Mouse (Mus musculus): ENCODE measurements around the gene Epb41l5. TPM values are rescaled to one million over a fixed set of nuclear protein-coding genes. Genes with fewer than 3 reads are reported as not detected.

Gene Epb41l5
- polyA plus RNA-seq, 2 experiments: 6.4 to 13.1 TPM

- DNase-seq (ENCODE audit: low read depth in 3 of 3, low spot score in 3 of 3): no peak
- Histone ChIP-seq H3K9ac (replicated peaks) (no peak overlapping the region), H3K4me1 (replicated peaks; ENCODE audit: control insufficient read depth in 2 of 2, insufficient read depth in 2 of 2, low read length in 1 of 2) (peaks cover 0 to 20% of the 10 kb centered on the region in 2 experiments; a peak in 3 of 4 replicates), H3K27ac (no peak overlapping the region), H3K4me3 (ENCODE audit: insufficient read depth in 1 of 2, low read depth in 2 of 2, low read length in 2 of 2) (no peak overlapping the region), H3K27me3 (ENCODE audit: control insufficient read depth, insufficient read depth, low read length) (no peaks in the 10 kb centered on the region), H3K4me2 (ENCODE audit: low read depth) (no peak overlapping the region), H3K9me3 (ENCODE audit: control insufficient read depth, low read length) (no peaks in the 10 kb centered on the region), H3K36me3 (replicated peaks; ENCODE audit: control insufficient read depth, insufficient read depth, low read depth) (no peaks in the 10 kb centered on the region)
- ATAC-seq (ENCODE audit: insufficient read depth): no peak
- TF ChIP-seq CTCF (IDR thresholded peaks at IDR 0.05; ENCODE audit: low read depth) (no peak), EP300 (IDR thresholded peaks at IDR 0.05; ENCODE audit: low read depth) (no peak)
- 74% methylated on average over 6 of the region's 6 CpGs for WGBS (ENCODE audit: insufficient replicate concordance)
Measured at GRCm38 (mm10) chr1:119495396-119495775, 153.4 kb downstream of the Epb41l5 start.

Other genes starting within 250 kb of the Epb41l5 start
- 0.08 and 0.09 TPM in 2 replicates for gene Inhbb, start 226.8 kb downstream of the Epb41l5 start, polyA plus RNA-seq (2012; rRNA removed)
- gene Inhbb, start 226.8 kb downstream of the Epb41l5 start, polyA plus RNA-seq (2014; fragmentation: Nextera tagmentation; extraction: Ambion mirVana): 0.03 TPM in 2 replicates
- 8.7 and 11.6 TPM in 2 replicates for gene Ralb, start 144.2 kb downstream of the Epb41l5 start, polyA plus RNA-seq (2012; rRNA removed)
- 25.7 and 26.0 TPM in 2 replicates for gene Ralb, start 144.2 kb downstream of the Epb41l5 start, polyA plus RNA-seq (2014; fragmentation: Nextera tagmentation; extraction: Ambion mirVana)
- 6.0 and 7.0 TPM in 2 replicates for gene Tmem185b, start 122.8 kb downstream of the Epb41l5 start, polyA plus RNA-seq (2012; rRNA removed)
- gene Tmem185b, start 122.8 kb downstream of the Epb41l5 start, polyA plus RNA-seq (2014; fragmentation: Nextera tagmentation; extraction: Ambion mirVana): 5.9 and 8.2 TPM in 2 replicates
- gene Ptpn4, start 188.6 kb upstream of the Epb41l5 start, polyA plus RNA-seq (2012; rRNA removed): 0.91 and 1.2 TPM in 2 replicates
- gene Ptpn4, start 188.6 kb upstream of the Epb41l5 start, polyA plus RNA-seq (2014; fragmentation: Nextera tagmentation; extraction: Ambion mirVana): 1.8 and 2.2 TPM in 2 replicates

Measured in liver, embryonic 14.5 days (tissue).